Mouse (Mus musculus) spleen, adult 2 months (tissue): ENCODE measurements around the gene Hyou1.

ENCODE experiments used
- CTCF ChIP-seq: fragments of 200-500 bp; IDR thresholded peaks from 2 replicates; pipeline ENCODE4 v1.5.1; 2011; ENCODE audit warnings: mild to moderate bottlenecking, inconsistent platforms; ENCODE audit not compliant: insufficient read depth, insufficient read length, insufficient replicate concordance; ENCODE audit errors: extremely low read depth
- POLR2A ChIP-seq: fragments of 200-500 bp; IDR thresholded peaks from 2 replicates; pipeline ENCODE4 v1.6.1; 2011; ENCODE audit warnings: low read depth, low read length, inconsistent platforms

GRCm38 (mm10) chr9:44399114-44399794 is 20.0 kb downstream of the Hyou1 start:
- TF ChIP-seq CTCF, result no peak
- TF ChIP-seq POLR2A, result no peak
